Mouse (Mus musculus) embryo, embryonic 11.5 days (tissue): ENCODE results near the gene Arid5b.

ENCODE experiments used
- DNase-seq: peaks from one replicate; pipeline ENCODE4 v3.0.0-alpha.2; 2012; ENCODE audit warnings: low read depth, low spot score

Gene Arid5b

GRCm38 (mm10) chr10:68136480-68137083 lies 142.0 kb downstream of the Arid5b start:
- peak; percentile 58 for DNase-seq

GRCm38 (mm10) chr10:68136051-68136450 lies 142.5 kb downstream of the Arid5b start:
- DNase-seq, result no peak

- no peak for DNase-seq
These were observed 143.1 kb downstream of the Arid5b start for GRCm38 (mm10) chr10:68135416-68135815.

GRCm38 (mm10) chr10:68134549-68134948 lies 144.0 kb downstream of the Arid5b start:
- DNase-seq, result no peak

GRCm38 (mm10) chr10:68134071-68134470 lies 144.5 kb downstream of the Arid5b start:
- no peak for DNase-seq

- no peak for DNase-seq
These were observed 145.9 kb downstream of the Arid5b start for GRCm38 (mm10) chr10:68132636-68133035.

- DNase-seq, result no peak
These were observed 146.4 kb downstream of the Arid5b start for GRCm38 (mm10) chr10:68132154-68132553.

- DNase-seq, result no peak
These were observed 148.9 kb downstream of the Arid5b start for GRCm38 (mm10) chr10:68129651-68130050.

- DNase-seq, result no peak
These were observed 149.5 kb downstream of the Arid5b start for GRCm38 (mm10) chr10:68129009-68129408.

- DNase-seq, result no peak
These were observed 150.1 kb downstream of the Arid5b start for GRCm38 (mm10) chr10:68128441-68128848.

- DNase-seq, result no peak
These were observed 150.8 kb downstream of the Arid5b start for GRCm38 (mm10) chr10:68127604-68128256.

- no peak for DNase-seq
These were observed 151.4 kb downstream of the Arid5b start for GRCm38 (mm10) chr10:68127104-68127503.

- DNase-seq, result no peak
These were observed 152.0 kb downstream of the Arid5b start for GRCm38 (mm10) chr10:68126551-68126950.

GRCm38 (mm10) chr10:68125919-68126550 lies 152.5 kb downstream of the Arid5b start:
- no peak for DNase-seq

- no peak for DNase-seq
These were observed 153.6 kb downstream of the Arid5b start for GRCm38 (mm10) chr10:68124985-68125384.

- DNase-seq, result no peak
These were observed 155.1 kb downstream of the Arid5b start for GRCm38 (mm10) chr10:68123446-68123845.

- DNase-seq, result no peak
These were observed 156.6 kb downstream of the Arid5b start for GRCm38 (mm10) chr10:68121960-68122359.

GRCm38 (mm10) chr10:68121251-68121650 lies 157.3 kb downstream of the Arid5b start:
- no peak for DNase-seq

GRCm38 (mm10) chr10:68120011-68120410 lies 158.5 kb downstream of the Arid5b start:
- DNase-seq, result no peak

- DNase-seq, result no peak
These were observed 159.3 kb downstream of the Arid5b start for GRCm38 (mm10) chr10:68119285-68119684.

GRCm38 (mm10) chr10:68114955-68115354 lies 163.6 kb downstream of the Arid5b start:
- DNase-seq, result no peak

- no peak for DNase-seq
These were observed 164.9 kb downstream of the Arid5b start for GRCm38 (mm10) chr10:68113645-68114044.

GRCm38 (mm10) chr10:68112983-68113382 lies 165.6 kb downstream of the Arid5b start:
- DNase-seq, result no peak
